Mouse (Mus musculus): Measurements from ENCODE around the gene Hspa5. TPM values are rescaled to one million over a fixed set of nuclear protein-coding genes. Genes with fewer than 3 reads are reported as not detected.
"Not testable (repeated sequence)": the region's sequence is repeated elsewhere in the genome, so short reads cannot be mapped to it uniquely, and the experiment has no call there.

Hspa5 gene
- total RNA-seq, 2 experiments from 2014 or later: 389 to 507 TPM

GRCm38 (mm10) chr2:34809568-34809967, 37.8 kb downstream of the Hspa5 start:
- DNase-seq: no peak

GRCm38 (mm10) chr2:34810775-34811174, 39.0 kb downstream of the Hspa5 start:
- DNase-seq: no peak

DNA sequence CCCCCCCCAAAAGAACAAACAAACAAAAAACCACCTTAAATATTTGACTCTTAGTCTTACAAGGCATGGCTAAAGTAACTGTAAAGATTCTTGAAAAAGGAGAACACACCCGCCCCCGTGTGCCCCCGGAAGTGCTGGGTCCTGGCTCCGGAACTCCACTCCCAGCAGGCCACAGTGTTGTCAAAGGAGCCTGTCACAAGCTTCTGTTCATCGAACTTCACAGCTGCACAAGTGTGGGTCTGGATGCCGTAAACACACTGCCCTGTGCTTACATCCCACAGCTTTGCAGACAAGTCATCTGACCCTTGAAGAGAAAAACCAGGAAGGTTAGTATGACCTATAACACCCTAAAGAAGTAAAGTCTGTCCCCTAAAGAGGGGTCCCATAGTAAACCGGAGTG, 40.9 kb downstream of the Hspa5 start:
- no peak for DNase-seq

DNA sequence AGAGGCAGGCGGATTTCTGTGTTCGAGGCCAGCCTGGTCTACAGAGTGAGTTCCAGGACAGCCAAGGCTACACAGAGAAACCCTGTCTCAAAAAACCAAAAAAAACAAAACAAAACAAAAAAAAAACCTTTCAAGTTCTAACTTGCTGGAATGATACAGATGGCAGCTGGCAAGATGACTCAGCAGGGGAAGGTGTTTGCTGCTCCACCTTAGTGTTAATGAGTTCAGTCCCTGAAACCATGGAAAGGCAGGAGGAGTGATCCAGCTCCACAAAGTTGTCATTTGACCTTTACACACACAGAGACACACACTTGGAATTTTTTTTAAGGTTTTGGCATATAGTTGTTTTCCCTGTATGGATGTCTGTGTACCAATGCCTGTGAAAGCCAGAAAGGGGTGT, 44.1 kb downstream of the Hspa5 start:
- not testable (repeated sequence) for DNase-seq

DNA sequence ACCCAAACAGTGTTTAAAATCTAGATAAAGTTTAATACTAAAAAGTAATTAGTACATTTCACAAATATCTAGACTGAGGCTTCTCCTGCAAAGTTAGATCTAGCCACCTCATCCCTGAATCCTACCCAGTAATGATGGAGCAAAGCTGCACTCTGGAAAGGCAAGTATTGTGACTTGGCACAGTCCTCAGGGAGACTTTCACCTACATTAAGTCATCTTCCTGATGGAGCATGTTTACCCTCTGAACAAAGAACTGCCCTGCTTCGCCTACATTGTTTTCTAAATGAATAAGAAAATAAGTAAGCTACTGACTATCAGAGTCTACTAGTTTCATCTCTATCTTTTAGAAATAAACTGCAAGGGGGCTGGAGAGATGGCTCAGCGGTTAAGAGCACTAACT, 46.7 kb downstream of the Hspa5 start:
- DNase-seq: no peak

- DNase-seq: peak; percentile 92
These were observed 54.2 kb downstream of the Hspa5 start, which contains the start of gene Fbxw2 for GRCm38 (mm10) chr2:34825827-34826459. TSS of gene Fbxw2 (minus strand) at chr2:34826311.

GRCm38 (mm10) chr2:34826460-34827231, 54.9 kb downstream of the Hspa5 start:
- no peak for DNase-seq

Other genes starting within 250 kb of the Hspa5 start
- 100 to 1,000 TPM; 106 TPM for gene Gapvd1, start 16.7 kb upstream of the Hspa5 start, total RNA-seq (2021)
- gene Rabepk, start 27.9 kb downstream of the Hspa5 start, total RNA-seq (2021): 10 to 100 TPM; 32.8 to 38.1 TPM
- 10 to 100 TPM; 77.4 to 83.4 TPM for gene Fbxw2, start 54.3 kb downstream of the Hspa5 start, total RNA-seq (2021)
- gene Gm34653, start 61.0 kb downstream of the Hspa5 start, total RNA-seq (2021): not detected
- under 1 TPM; 0.18 to 0.40 TPM for gene Cutal, start 102.4 kb downstream of the Hspa5 start, total RNA-seq (2021)
- 10 to 100 TPM; 40.3 to 44.3 TPM for gene Psmd5, start 103.0 kb downstream of the Hspa5 start, total RNA-seq (2021)
- gene Phf19, start 142.1 kb downstream of the Hspa5 start, total RNA-seq (2021): 1 to 10 TPM; 1.1 to 1.3 TPM
- 1 to 10 TPM; 2.2 to 3.0 TPM for gene Traf1, start 189.8 kb downstream of the Hspa5 start, total RNA-seq (2021)